Mouse (Mus musculus): ENCODE data around the gene Gorasp2. TPM values are rescaled to one million over a fixed set of nuclear protein-coding genes. Genes with fewer than 3 reads are reported as not detected.

Gene Gorasp2
- 81.5 and 82.7 TPM in 2 replicates for polyA plus RNA-seq (2012; rRNA removed)

DNA sequence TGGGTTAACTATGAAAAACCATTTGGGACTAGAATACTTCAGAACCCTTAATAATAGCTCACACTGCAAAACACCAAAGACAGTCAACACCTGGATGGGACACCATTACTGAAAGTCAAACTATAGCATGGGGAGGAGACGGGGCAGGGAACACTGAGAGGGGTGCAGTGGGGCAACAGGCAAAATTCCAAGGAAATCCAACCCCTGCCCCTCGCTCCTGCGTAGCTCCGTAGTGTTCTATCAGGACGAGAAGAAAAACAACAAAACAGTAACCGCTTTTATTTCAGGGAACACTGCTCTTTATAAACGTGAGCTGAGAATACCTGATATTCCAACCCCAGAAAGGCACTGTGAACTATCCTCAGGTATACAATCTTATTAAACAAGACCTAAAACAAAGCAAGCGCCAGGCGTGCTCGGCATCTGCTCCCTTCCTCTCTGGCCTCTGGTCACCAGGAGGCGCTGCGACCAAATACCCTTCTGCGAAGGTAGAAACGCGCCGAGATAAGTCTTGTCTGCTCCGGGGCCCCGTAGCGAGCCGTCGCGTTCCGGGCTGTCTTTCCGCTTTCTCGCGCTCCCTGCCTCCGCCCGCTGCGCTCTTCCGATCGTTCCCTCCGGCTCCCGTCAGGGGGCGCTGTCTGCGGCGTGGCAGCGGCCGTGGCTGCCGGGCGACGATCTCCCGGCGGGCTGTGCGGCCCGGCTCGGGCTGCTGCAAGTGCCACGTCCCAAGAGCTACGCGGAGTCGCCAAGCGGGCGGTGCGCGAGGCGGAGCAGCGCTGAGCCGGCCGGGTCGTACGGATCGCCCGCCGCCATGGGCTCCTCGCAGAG, at the start of gene Gorasp2:
Gene Gorasp2, plus strand, starts transcription at position 690 of the 828 bp plus-strand sequence.
- peak; percentile 77 for TF ChIP-seq POLR2A (IDR thresholded peaks at IDR 0.05; ENCODE audit: borderline replicate concordance, insufficient read depth, low read length)
- TF ChIP-seq CTCF (IDR thresholded peaks at IDR 0.05; ENCODE audit: borderline replicate concordance, insufficient read depth, low read depth, low read length) = peak; percentile 81
- Histone ChIP-seq H3K27ac (ENCODE audit: insufficient read depth, low read length) (peak within 1 kb of the TSS; percentile 31; the same call in 1 of the 2 replicates), H3K27me3 (ENCODE audit: control insufficient read depth, insufficient read depth, low read length) (no peaks in the 10 kb centered on the region), H3K4me1 (ENCODE audit: control insufficient read depth, insufficient read depth, low read length) (no peaks in the 10 kb centered on the region), H3K4me3 (replicated peaks; ENCODE audit: insufficient read depth, low read depth, low read length) (peak within 1 kb of the TSS; percentile 82)
- DNase-seq = peak; percentile 97
- 1% methylated on average over 64 of the region's 64 CpGs for WGBS

DNA sequence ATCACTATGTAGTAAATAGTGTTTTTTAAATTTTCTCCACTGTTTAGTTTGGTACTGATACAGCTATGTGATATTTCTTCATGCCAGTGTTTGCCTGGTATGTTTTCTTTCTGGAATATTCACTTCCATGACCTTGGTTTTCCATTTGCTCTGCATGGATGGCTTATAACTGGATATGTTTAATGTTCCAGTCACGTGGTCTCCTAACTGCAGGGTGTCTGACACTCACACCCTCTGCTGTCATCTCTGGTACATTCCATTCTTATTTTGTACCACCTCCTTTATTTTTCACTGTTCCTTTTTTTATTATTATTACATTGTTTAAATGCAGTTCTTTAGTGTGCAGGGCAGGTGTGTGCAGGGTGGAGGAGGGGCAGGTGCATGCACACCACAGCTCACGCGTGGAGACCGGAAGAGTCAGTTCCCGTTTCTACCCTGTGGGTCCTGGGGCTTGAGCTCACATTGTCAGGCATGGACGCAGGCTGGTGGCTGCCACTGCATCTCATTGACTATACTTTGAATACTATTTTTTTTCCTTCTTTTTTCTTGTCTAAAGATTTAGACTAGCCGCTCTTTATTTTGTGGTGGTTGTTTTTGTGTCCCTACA, 46.5 kb upstream of the Gorasp2 start:
- H3K4me3 ChIP-seq (replicated peaks; ENCODE audit: insufficient read depth, low read depth, low read length) = no peak overlapping the region
- 79% methylated on average over 7 of the region's 7 CpGs for WGBS
- H3K27ac ChIP-seq (ENCODE audit: insufficient read depth, low read length) = no peak overlapping the region
- no peaks in the 10 kb centered on the region for H3K4me1 ChIP-seq (ENCODE audit: control insufficient read depth, insufficient read depth, low read length)
- no peak for DNase-seq
- H3K27me3 ChIP-seq (ENCODE audit: control insufficient read depth, insufficient read depth, low read length) = no peaks in the 10 kb centered on the region
- TF ChIP-seq CTCF (IDR thresholded peaks at IDR 0.05; ENCODE audit: borderline replicate concordance, insufficient read depth, low read depth, low read length) = no peak
- no peak for TF ChIP-seq POLR2A (IDR thresholded peaks at IDR 0.05; ENCODE audit: borderline replicate concordance, insufficient read depth, low read length)

DNA sequence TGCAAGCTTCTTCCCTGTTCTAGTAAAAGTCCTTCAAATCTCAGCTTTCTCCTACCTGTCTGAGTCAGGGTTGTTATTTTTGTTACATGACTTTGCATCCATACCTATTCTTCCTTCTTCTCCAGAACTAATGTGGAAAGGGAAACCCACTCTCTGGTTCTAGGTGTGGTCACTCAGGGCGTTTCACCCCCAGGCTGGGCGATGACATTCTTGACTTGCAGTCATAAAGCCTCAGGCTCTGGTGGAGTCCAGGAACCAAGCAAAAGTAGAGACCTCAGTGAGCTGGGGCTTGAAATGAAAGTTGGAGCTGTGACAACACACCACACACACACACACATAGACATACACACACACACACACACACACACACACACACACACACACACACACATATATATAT, 45.3 kb upstream of the Gorasp2 start:
- no peak overlapping the region for H3K27ac ChIP-seq (ENCODE audit: insufficient read depth, low read length)
- no peak for TF ChIP-seq CTCF (IDR thresholded peaks at IDR 0.05; ENCODE audit: borderline replicate concordance, insufficient read depth, low read depth, low read length)
- TF ChIP-seq POLR2A (IDR thresholded peaks at IDR 0.05; ENCODE audit: borderline replicate concordance, insufficient read depth, low read length) = no peak
- no peak overlapping the region for H3K4me3 ChIP-seq (replicated peaks; ENCODE audit: insufficient read depth, low read depth, low read length)
- 66% methylated on average over 2 of the region's 2 CpGs for WGBS
- H3K27me3 ChIP-seq (ENCODE audit: control insufficient read depth, insufficient read depth, low read length) = no peaks in the 10 kb centered on the region
- no peak for DNase-seq
- H3K4me1 ChIP-seq (ENCODE audit: control insufficient read depth, insufficient read depth, low read length) = no peaks in the 10 kb centered on the region

- Histone ChIP-seq H3K4me3 (replicated peaks; ENCODE audit: insufficient read depth, low read depth, low read length) (no peak overlapping the region), H3K27me3 (ENCODE audit: control insufficient read depth, insufficient read depth, low read length) (no peaks in the 10 kb centered on the region), H3K4me1 (ENCODE audit: control insufficient read depth, insufficient read depth, low read length) (no peaks in the 10 kb centered on the region), H3K27ac (ENCODE audit: insufficient read depth, low read length) (no peak overlapping the region)
- 59% methylated on average over 3 of the region's 3 CpGs for WGBS
- no peak for TF ChIP-seq CTCF (IDR thresholded peaks at IDR 0.05; ENCODE audit: borderline replicate concordance, insufficient read depth, low read depth, low read length)
- TF ChIP-seq POLR2A (IDR thresholded peaks at IDR 0.05; ENCODE audit: borderline replicate concordance, insufficient read depth, low read length) = no peak
- no peak for DNase-seq
Observed at GRCm38 (mm10) chr2:70616617-70617016, 44.8 kb upstream of the Gorasp2 start.

DNA sequence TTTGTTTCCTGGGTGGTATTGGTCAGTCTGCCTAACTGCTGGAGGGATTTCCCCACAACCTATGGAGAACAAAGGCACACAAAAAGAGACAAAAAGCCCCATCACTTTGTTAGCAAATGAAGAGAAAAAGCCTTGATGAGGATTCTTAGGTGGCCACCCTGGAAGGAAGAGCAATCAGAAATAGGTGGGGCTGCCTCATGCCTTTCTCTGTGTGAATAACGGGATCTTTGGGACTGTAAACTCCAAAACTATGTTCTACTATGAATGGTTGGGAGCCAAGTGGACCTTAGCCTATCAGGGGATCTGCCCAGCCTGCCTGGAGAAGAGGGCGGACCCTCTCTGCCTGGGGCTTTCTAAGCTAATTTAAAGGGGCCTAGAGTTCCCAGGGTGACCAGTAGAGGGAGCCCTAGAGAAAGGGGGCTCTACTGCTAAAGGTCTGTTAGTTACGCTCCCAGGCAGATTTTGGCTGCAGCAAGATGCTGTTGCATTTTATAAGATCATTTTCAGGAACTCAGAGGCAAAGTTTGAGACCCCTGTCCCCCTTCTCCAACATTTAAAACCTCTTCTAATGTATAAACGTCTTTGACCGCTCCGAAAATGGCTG, 42.0 kb upstream of the Gorasp2 start:
- no peak for TF ChIP-seq CTCF (IDR thresholded peaks at IDR 0.05; ENCODE audit: borderline replicate concordance, insufficient read depth, low read depth, low read length)
- TF ChIP-seq POLR2A (IDR thresholded peaks at IDR 0.05; ENCODE audit: borderline replicate concordance, insufficient read depth, low read length) = no peak
- 92% methylated on average over 6 of the region's 6 CpGs for WGBS

GRCm38 (mm10) chr2:70620225-70620624, 41.2 kb upstream of the Gorasp2 start:
- TF ChIP-seq CTCF (IDR thresholded peaks at IDR 0.05; ENCODE audit: borderline replicate concordance, insufficient read depth, low read depth, low read length) (peak; percentile 42; the same call in 1 of the 2 replicates), POLR2A (IDR thresholded peaks at IDR 0.05; ENCODE audit: borderline replicate concordance, insufficient read depth, low read length) (no peak)
- Histone ChIP-seq H3K27me3 (ENCODE audit: control insufficient read depth, insufficient read depth, low read length) (no peaks in the 10 kb centered on the region), H3K4me3 (replicated peaks; ENCODE audit: insufficient read depth, low read depth, low read length) (no peak overlapping the region), H3K4me1 (ENCODE audit: control insufficient read depth, insufficient read depth, low read length) (no peaks in the 10 kb centered on the region), H3K27ac (ENCODE audit: insufficient read depth, low read length) (no peak overlapping the region)
- WGBS = 10% methylated on average over 6 of the region's 6 CpGs
- peak; percentile 11 to 27 for DNase-seq

More for the DNA sequence above, 42.0 kb upstream of the Gorasp2 start:
- DNase-seq = no peak
- no peaks in the 10 kb centered on the region for H3K27me3 ChIP-seq (ENCODE audit: control insufficient read depth, insufficient read depth, low read length)
- H3K27ac ChIP-seq (ENCODE audit: insufficient read depth, low read length) = no peak overlapping the region
- no peaks in the 10 kb centered on the region for H3K4me1 ChIP-seq (ENCODE audit: control insufficient read depth, insufficient read depth, low read length)
- no peak overlapping the region for H3K4me3 ChIP-seq (replicated peaks; ENCODE audit: insufficient read depth, low read depth, low read length)

DNA sequence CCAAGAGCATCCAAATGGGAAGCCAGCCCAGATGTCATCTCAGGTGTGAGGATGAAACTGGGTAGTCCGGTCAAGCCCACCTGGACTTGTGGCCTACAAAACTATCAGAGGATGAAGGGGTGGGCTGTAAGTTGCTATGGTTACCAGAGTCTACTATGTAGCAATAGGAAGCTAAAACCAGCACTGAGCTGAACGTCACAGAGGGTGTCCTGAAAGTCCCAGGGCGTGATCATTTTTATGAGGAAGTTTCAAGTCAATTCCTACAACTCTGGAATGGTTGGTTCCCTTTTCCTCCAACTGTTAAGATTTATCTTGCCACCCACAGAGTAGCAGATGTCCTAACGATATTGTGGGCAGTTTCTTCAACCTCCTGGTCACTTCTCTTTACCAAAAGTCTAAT, 39.1 kb upstream of the Gorasp2 start:
- 49% methylated on average over 4 of the region's 4 CpGs for WGBS
- H3K27me3 ChIP-seq (ENCODE audit: control insufficient read depth, insufficient read depth, low read length) = no peaks in the 10 kb centered on the region
- DNase-seq = no peak
- H3K4me1 ChIP-seq (ENCODE audit: control insufficient read depth, insufficient read depth, low read length) = no peaks in the 10 kb centered on the region
- H3K27ac ChIP-seq (ENCODE audit: insufficient read depth, low read length) = no peak overlapping the region
- no peak for TF ChIP-seq POLR2A (IDR thresholded peaks at IDR 0.05; ENCODE audit: borderline replicate concordance, insufficient read depth, low read length)
- TF ChIP-seq CTCF (IDR thresholded peaks at IDR 0.05; ENCODE audit: borderline replicate concordance, insufficient read depth, low read depth, low read length) = no peak
- no peak overlapping the region for H3K4me3 ChIP-seq (replicated peaks; ENCODE audit: insufficient read depth, low read depth, low read length)
